Mouse (Mus musculus) mature B cell (primary cell): ENCODE measurements around the gene Tmprss9.

Experiments used
- in situ Hi-C: fragments of 300-500 bp; cut with MboI; formaldehyde crosslinking; loops from 2 replicates; pipeline ENCODE4 v1.14.3; 2019

Tmprss9 gene

GRCm38 (mm10) chr10:80843087-80843930, 28.3 kb upstream of the Tmprss9 start:
- in situ Hi-C loops, result no loop called here

- in situ Hi-C loops, result no loop called here
Measured at GRCm38 (mm10) chr10:80843931-80844547, 27.6 kb upstream of the Tmprss9 start, which contains the start of gene Lingo3. TSS of gene Lingo3 (minus strand) at chr10:80844039.

DNA sequence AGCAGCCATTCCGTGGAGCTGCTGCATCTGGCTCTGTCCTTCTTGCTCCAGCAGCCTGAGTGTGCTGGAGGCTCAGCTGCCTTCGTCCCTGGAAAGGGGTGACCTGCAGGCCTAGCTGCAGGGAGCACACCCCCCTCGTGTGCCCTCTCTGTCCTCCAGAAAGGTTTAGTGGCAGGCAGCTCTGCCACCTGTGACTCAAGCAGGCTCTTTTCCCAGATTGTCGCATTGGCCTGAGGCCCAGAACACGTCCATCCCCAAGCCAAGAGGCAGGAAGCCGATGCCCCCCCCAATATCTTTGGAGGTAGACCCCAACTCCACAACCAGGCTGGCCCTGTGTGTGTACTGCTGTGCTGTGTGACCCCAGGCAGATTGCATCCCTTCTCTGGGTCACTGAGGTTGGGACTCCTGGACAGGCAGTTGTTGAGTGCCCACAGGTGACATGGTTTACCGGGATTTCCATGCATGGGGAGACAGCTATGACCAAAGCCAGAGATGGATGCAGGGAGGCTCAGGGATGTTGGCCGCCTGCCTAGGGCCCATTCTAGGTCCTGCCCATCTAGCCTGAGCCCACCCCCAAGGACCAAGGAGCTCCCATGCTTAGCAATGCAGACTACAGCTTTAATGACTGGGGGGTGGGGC, 26.5 kb upstream of the Tmprss9 start:
- in situ Hi-C loops, result no loop called here

GRCm38 (mm10) chr10:80845732-80846131, 25.9 kb upstream of the Tmprss9 start:
- in situ Hi-C loops, result no loop called here

GRCm38 (mm10) chr10:80848571-80848970, 23.1 kb upstream of the Tmprss9 start:
- in situ Hi-C loops, result no loop called here

DNA sequence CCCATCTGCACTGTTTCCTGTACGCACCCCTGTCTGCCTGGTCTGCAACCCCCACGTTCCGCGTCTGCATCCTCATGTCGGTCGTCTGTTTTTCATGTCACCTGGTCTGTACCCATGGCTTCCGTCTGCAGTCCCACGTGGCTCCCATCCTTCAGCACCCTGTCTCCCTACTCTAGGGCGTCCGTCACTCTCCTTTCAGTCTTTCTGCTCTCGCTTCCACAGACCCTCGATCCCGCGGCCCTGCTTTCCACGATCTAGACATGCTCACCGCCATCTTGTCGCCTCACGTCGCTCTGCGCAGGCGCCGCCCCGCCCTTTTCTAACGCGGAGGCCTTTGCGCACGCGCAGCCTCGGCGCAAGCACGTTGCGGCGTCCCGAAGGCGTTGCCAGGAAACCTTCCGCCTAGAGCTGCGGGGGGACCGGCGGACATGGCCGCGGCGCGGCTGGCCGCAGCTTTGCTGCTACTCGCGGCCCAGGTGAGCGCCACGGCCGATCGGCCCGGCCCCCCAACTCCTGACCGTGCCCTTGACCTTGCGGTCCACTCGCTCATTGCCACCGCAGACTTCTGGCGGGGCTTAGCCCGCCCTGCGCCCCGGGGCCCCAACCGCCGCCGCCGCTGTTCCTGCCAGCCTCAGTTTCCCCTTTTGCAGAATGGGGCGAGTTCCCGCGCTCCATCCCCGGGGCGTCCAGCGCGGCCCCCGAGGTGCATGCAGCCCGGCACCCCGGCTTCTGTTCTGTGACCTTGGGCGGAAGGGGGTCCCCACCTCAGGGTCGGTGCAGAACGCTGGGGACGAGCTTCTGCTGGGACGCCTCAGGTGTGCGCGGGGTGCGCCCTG, 16.5 kb upstream of the Tmprss9 start, which contains the start of the genes Lsm7 and Sppl2b:
Lsm7 (minus strand) TSS at position 297 of the 836 bp plus-strand sequence.
Sppl2b (plus strand) TSS at position 363 of the 836 bp plus-strand sequence.
- in situ Hi-C loops, result no loop called here

DNA sequence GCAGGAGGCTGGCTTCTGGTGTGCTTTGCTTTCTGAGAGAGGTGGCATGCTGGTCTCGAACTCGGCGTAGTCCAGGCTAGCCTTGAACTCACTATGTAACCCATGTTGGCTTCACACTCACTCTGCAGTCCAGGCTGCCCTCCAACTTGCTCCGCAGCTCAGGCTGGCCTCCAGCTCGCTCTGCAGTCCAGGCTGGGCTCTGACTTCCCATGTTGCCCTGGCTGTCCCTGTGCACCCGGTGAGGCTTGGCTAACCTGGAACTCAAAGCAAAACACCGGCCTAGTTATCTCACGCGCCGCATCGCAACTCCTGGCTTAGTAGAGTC, 15.9 kb upstream of the Tmprss9 start:
- in situ Hi-C loops, result no loop called here

- in situ Hi-C loops, result no loop called here
Measured at GRCm38 (mm10) chr10:80856267-80856666, 15.4 kb upstream of the Tmprss9 start.

DNA sequence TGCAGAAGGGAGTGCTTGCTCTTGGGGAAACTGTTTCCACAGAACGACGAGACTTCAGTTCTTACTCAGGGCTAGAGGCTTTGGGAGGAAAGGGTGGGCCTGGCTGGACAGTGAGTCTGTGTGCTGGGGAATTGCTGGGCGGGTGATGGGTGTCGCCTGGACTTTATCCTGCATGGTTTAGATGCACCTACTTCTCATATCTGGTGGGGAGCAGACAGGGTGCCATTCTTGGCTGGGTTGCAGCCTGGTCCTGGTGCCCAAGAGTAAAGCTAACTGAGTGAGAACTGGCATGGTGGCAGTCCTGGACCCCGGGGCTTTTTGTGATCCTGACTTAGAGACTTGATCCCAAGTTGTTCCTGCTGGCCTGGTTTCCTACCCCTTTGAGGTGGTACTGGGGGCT, 14.7 kb upstream of the Tmprss9 start:
- in situ Hi-C loops, result no loop called here

DNA sequence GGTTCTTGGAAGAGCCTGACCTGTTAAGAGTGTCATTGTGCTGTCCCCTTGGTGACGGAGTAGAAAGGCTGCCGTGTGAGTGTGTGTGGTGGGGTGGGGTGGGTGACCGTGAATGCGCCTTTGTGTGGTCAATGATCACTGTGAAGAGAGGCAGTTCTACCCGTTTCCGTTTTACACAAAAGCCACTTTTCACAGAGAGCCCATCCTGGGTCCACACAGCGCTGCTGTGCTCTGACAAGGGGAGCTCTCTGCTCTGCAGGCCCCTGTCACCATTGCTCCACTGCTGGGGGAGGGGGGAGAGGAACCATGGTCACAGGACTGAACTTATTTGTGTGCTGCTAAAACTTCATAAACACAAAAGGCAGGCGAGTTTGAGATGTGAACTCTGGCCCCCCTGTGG, 14.3 kb upstream of the Tmprss9 start:
- in situ Hi-C loops, result no loop called here

GRCm38 (mm10) chr10:80857848-80858247, 13.8 kb upstream of the Tmprss9 start:
- in situ Hi-C loops, result no loop called here

GRCm38 (mm10) chr10:80858350-80858935, 13.2 kb upstream of the Tmprss9 start:
- in situ Hi-C loops, result no loop called here

DNA sequence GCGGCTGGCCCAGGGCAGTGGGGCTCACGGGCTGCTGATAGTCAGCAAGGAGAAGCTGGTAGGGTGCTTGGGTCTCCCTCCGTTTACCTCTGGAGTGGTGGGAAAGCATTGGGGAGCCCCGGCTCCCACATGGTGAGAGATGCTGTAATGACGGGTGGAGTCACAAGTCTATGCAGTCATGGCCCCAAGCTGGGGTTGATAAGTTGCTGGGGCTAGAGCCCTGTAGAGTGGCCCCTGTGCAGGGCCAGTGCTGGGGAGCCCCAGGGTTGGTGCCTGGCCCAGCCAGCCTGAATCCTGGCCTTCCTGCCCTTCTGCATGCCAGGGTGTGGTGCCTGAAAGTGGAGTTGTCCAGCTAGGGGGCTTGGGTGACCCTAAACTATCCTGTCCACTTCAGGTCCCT, 9.3 kb upstream of the Tmprss9 start:
- in situ Hi-C loops, result no loop called here

- in situ Hi-C loops, result no loop called here
Measured at GRCm38 (mm10) chr10:80864446-80864845, 7.2 kb upstream of the Tmprss9 start.

DNA sequence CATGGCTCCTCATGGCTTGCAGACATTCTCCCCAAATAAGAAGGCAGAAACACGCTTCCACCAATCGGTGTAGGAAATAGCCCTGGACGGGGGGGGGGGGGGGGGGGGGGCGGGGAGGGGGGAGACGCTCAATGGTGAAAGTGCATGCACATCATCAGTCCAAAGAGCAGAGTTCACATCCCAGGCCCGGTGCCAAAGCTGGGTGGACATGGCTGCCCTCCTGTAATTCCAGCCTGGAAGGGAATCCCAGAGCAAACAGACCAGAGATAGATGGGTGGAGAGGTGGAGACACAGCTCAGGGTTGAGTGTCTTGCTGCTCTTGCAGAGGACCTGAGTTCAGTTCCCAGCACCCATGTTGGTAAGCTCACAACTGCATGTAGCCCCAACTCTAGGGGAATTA, 655 bp upstream of the Tmprss9 start:
- in situ Hi-C loops, result no loop called here

GRCm38 (mm10) chr10:80874035-80874434, 2.4 kb downstream of the Tmprss9 start:
- in situ Hi-C loops, result no loop called here

DNA sequence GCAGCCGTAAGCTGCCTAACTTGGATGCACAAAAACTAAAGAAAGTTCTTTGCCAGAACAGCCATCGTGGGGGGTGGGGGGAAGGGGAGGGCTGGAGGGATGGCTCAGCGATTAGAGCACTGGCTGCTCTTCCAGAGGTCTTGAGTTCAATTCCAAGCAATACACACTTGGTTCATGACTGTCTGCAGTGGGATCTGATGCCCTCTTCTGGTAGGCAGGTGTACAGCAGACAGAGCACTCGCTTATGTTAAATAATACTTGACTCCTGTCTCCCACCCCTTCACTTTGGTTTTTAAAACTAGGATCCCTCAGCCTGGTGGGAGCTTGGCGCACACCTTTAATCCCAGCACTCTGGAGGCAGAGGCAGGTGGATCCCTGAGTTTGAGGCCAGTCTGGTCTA, 4.4 kb downstream of the Tmprss9 start:
- in situ Hi-C loops, result loop anchor here (5.0 kb wide), 1 partner anchor 54 kb away; no protein-coding TSS in a partner anchor

- in situ Hi-C loops, result loop anchor here (5.0 kb wide), 1 partner anchor 54 kb away; no protein-coding TSS in a partner anchor
Measured at GRCm38 (mm10) chr10:80876594-80876993, 4.9 kb downstream of the Tmprss9 start.

DNA sequence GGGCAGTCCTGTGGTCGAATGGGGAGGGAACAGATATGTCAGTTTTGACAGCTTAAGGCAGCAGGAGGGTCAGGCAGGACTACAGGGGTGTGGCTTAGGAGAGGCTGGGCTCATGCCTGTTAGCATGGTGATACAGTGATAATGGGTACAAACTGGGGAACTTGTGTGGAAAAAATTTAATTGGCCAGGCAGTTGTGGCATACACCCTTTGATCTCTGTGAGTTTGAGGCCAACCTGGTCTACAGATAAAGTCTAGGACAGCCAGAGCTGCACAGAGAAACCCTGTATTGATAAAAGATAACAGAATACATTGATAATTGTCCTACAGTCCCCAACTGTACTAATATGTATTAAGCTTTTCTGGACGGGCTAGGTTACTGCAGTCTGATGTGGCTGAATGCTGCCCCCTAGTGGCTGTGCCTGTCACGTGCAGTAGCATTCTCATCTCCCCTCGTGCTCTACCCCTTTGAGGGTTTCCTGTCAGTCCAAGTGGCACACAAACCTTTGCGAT, 8.5 kb downstream of the Tmprss9 start:
- in situ Hi-C loops, result no loop called here

GRCm38 (mm10) chr10:80880901-80881300, 9.3 kb downstream of the Tmprss9 start:
- in situ Hi-C loops, result no loop called here

DNA sequence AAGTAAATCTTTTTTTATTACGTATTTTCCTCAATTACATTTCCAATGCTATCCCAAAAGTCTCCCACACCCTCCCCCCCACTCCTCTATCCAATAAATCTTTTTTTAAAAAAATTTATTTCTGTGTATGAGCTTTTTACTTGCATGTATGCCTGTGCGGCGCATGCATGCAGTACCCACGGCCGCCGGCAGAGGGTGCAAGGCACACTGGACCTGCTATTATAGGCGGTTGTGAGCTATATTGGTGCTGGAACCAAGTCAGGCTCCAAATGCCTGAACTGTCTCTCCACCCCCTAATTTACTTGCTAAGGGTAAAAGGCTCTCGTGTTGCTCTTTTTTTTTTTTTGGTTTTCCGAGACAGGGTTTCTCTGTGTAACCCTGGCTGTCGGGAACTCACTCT, 9.7 kb downstream of the Tmprss9 start:
- in situ Hi-C loops, result no loop called here
